Mouse (Mus musculus) hindbrain, embryonic 10.5 days (tissue): ENCODE data around the gene Kit. TPM values are rescaled to one million over a fixed set of nuclear protein-coding genes. Genes with fewer than 3 reads are reported as not detected.
A peak's percentile ranks its signal among the peaks of the same experiment; 100 is the strongest.

Experiments used
- DNase-seq: peaks from one replicate; pipeline ENCODE4 v3.0.0-alpha.2; 2017; ENCODE audit warnings: low spot score
- H3K27ac ChIP-seq: fragments of 300-500 bp; sonication (generic); 2 replicates; pipeline ENCODE4 v1.5.1; 2016; ENCODE audit warnings: mild to moderate bottlenecking, moderate library complexity
- H3K27me3 ChIP-seq: fragments of 300-500 bp; sonication (generic); 2 replicates; pipeline ENCODE4 v1.6.1; 2016; ENCODE audit warnings: mild to moderate bottlenecking; ENCODE audit not compliant: poor library complexity, insufficient read depth, severe bottlenecking
- H3K36me3 ChIP-seq: fragments of 300-500 bp; sonication (generic); 2 replicates; pipeline ENCODE4 v1.6.1; 2016; ENCODE audit warnings: mild to moderate bottlenecking, moderate library complexity
- H3K4me1 ChIP-seq: fragments of 300-500 bp; sonication (generic); replicated peaks from 2 replicates; pipeline ENCODE4 v1.6.1; 2016; ENCODE audit warnings: mild to moderate bottlenecking
- H3K4me3 ChIP-seq: fragments of 300-500 bp; sonication (generic); 2 replicates; pipeline ENCODE4 v1.5.1; 2016; ENCODE audit warnings: mild to moderate bottlenecking, moderate library complexity
- H3K9me3 ChIP-seq: fragments of 300-500 bp; sonication (generic); 2 replicates; pipeline ENCODE4 v1.6.1; 2016; ENCODE audit warnings: mild to moderate bottlenecking, moderate library complexity
- whole genome bisulfite sequencing: fragments of 180-500 bp; shearing (Covaris S2); methylation state at CpG from one replicate; pipeline ENCODE4 v1.1.7; 2016; 5-methylcytosine and 5-hydroxymethylcytosine counted together
- polyA plus RNA-seq: library from polyadenylated mRNA; unstranded; fragments of >200 nt; fragmentation: Nextera tagmentation; extraction: Ambion mirVana; gene quantifications from 2 replicates; pipeline ENCODE4 v1.2.1, GENCODE M21; 2016

The Kit gene
- polyA plus RNA-seq, 1 experiment from 2014 or later, result 29.8 TPM

DNA sequence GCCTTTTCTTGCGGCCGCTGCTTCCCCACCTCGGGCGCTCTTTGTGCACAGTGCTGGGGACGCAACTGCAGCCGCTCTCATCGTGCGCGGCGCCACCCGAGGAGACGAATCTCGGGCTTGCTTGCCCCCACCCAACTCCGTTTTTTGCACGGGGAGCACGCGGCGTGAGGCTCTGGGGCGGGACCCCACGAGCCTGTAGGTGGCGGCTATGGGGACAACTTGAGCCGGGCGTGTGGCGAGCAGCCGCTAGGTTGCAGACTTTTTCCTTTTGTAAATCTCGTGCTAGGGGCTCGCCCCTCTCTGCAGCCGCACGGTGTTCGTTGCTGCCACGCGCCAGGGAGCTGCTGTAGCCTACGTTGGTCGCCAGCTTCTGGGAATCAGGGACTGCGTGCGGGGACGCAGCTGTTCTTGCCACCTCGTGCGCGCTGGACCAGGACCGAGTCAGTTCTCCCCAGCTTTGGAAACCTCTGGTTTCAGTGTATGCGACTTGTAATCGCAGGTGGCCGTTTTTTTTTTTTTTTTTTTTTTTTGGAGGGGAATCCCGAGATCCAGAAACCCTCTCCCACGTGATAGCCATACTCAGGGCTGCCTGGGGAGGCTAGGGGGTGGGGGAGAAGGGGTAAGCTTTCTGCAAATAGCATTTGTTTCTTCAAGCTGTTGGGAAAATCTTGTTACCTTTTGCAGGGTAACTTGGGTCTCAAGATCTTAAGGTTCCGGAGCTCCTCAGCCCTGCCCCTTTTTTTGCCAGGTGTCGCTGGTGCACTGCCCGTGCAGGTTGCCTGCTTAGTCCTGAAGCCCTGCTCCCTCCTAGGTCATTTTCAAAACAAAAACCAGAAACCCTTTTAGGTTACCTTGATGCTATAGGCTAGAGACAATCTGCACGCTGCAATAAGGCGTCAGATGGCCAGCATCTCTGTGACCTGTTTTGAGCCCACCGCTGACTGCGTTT, 1.1 kb downstream of the Kit start:
- Histone ChIP-seq H3K27ac (peak overlapping the region; percentile 91), H3K4me3 (peak overlapping the region; percentile 81), H3K9me3 (no peaks in the 10 kb centered on the region), H3K36me3 (no peaks in the 10 kb centered on the region), H3K4me1 (peaks cover 47% of the 10 kb centered on the region), H3K27me3 (peaks cover 32% of the 10 kb centered on the region)
- under 1% methylated on average over 53 of the region's 53 CpGs for WGBS
- DNase-seq, result peak; percentile 84

DNA sequence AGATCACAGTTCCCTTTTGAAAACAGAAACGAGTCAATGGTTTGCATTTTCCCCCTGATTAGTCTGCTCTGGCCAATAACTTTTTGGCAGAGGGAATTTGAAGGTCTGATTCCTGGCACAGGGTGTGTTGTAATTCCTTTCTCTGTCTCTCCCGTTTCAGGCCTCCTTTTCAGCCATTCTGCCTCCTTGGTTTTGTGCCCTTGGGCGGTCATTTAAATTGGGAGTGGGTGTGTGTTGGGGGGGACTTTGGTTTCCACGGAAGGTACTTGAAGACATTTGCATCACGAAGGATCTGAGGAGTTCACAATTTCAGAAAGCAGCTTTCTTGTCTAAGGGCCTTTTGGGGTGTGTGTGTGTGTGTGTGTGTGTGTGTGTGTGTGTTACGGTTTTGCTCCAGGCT, 2.0 kb downstream of the Kit start:
- H3K27ac ChIP-seq, result no peak overlapping the region
- H3K27me3 ChIP-seq, result peaks cover 32% of the 10 kb centered on the region
- H3K9me3 ChIP-seq, result no peaks in the 10 kb centered on the region
- no peaks in the 10 kb centered on the region for H3K36me3 ChIP-seq
- DNase-seq, result no peak
- peaks cover 47% of the 10 kb centered on the region for H3K4me1 ChIP-seq
- H3K4me3 ChIP-seq, result peak overlapping the region; percentile 81
- WGBS, result 34% methylated on average over 6 of the region's 6 CpGs

GRCm38 (mm10) chr5:75578141-75578540, 3.4 kb downstream of the Kit start:
- 78% methylated on average over 7 of the region's 7 CpGs for WGBS
- Histone ChIP-seq H3K27me3 (peaks cover 30% of the 10 kb centered on the region), H3K4me1 (peaks cover 49% of the 10 kb centered on the region), H3K27ac (no peak overlapping the region), H3K9me3 (no peaks in the 10 kb centered on the region), H3K4me3 (no peak overlapping the region), H3K36me3 (no peaks in the 10 kb centered on the region)
- DNase-seq, result no peak

DNA sequence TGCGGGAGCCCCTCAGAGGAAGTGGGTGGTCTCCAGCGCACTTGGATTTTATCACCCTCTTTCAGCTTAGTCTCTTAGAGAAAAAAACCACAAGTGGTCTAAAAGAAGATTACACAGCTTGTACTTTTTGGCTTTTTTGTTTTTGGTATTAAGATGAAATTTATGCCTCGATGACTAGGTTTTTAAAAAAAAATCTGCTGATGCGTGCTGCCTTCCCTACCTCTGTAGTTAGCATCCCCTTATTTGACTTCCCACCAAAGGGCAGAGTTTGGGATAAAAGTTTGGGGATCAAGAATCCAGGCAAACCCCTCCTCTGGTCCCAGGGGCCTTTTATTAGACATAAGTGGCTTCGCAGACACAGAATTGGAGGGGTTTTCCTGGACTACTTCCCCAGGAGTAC, 4.5 kb downstream of the Kit start:
- Histone ChIP-seq H3K36me3 (no peaks in the 10 kb centered on the region), H3K4me3 (no peak overlapping the region), H3K27ac (no peak overlapping the region), H3K9me3 (no peaks in the 10 kb centered on the region), H3K4me1 (peaks cover 47% of the 10 kb centered on the region), H3K27me3 (peaks cover 19% of the 10 kb centered on the region)
- no peak for DNase-seq
- 89% methylated on average over 5 of the region's 5 CpGs for WGBS

- H3K36me3 ChIP-seq, result no peaks in the 10 kb centered on the region
- peaks cover 42% of the 10 kb centered on the region for H3K4me1 ChIP-seq
- H3K9me3 ChIP-seq, result no peaks in the 10 kb centered on the region
- WGBS, result 76% methylated on average over 11 of the region's 11 CpGs
- H3K27ac ChIP-seq, result no peak overlapping the region
- DNase-seq, result no peak
- peaks cover 13% of the 10 kb centered on the region for H3K27me3 ChIP-seq
- H3K4me3 ChIP-seq, result no peak overlapping the region
These were observed 5.0 kb downstream of the Kit start for GRCm38 (mm10) chr5:75579646-75580268.

DNA sequence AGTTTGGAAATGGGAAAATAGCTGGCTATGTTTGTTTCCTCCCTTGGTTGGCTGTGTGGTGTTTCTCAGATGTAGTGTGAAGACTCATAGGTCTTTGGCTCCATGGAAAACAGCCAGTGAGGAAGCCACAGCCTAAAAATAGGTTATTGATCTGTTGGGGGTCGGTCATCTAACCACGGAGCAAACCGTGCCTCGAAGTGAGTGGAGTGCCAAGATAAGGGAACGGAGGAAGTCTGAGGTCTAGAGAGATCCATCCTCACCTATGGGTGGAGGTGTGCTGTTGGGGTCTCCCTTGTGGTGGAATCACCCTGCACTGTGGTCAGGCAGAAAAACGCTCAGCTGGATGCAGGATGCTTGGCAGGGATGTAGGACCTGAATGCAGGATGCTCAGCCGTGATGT, 7.2 kb downstream of the Kit start:
- Histone ChIP-seq H3K27me3 (peaks cover 13% of the 10 kb centered on the region; the same call in 1 of the 2 replicates), H3K9me3 (no peaks in the 10 kb centered on the region), H3K4me3 (no peak overlapping the region), H3K4me1 (peaks cover 23% of the 10 kb centered on the region), H3K27ac (no peak overlapping the region), H3K36me3 (no peaks in the 10 kb centered on the region)
- 92% methylated on average over 7 of the region's 7 CpGs for WGBS
- no peak for DNase-seq

- no peaks in the 10 kb centered on the region for H3K9me3 ChIP-seq
- H3K4me3 ChIP-seq, result no peak overlapping the region
- 93% methylated on average over 4 of the region's 4 CpGs for WGBS
- H3K27ac ChIP-seq, result no peak overlapping the region
- no peak for DNase-seq
- H3K4me1 ChIP-seq, result peaks cover 8% of the 10 kb centered on the region
- H3K27me3 ChIP-seq, result no peaks in the 10 kb centered on the region
- no peaks in the 10 kb centered on the region for H3K36me3 ChIP-seq
These were observed 13.1 kb downstream of the Kit start for GRCm38 (mm10) chr5:75587781-75588180.

- Histone ChIP-seq H3K27me3 (no peaks in the 10 kb centered on the region), H3K4me3 (no peak overlapping the region), H3K27ac (no peak overlapping the region), H3K4me1 (peaks cover 14% of the 10 kb centered on the region), H3K9me3 (no peaks in the 10 kb centered on the region), H3K36me3 (no peaks in the 10 kb centered on the region)
- no peak for DNase-seq
- 89% methylated on average over 15 of the region's 15 CpGs for WGBS
These were observed 15.0 kb downstream of the Kit start for GRCm38 (mm10) chr5:75589552-75590346.

DNA sequence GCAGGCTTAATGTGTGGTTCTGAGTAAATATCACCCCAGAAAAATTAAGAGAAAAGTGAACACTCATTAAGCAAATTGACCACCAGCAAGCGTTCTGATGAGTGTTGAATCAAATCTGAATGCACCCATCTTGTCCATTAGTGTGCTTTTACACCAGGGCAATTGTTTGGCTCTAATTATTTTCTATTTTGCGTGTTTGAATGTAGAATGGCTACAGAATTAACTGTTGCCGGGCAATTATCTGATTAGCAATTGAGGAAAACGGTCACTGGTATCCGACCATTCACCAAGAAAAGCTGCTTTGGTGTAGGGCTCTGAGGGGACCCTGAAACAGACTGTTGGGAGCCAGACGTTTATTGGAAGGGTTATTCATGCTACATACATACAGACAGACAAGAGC, 16.2 kb downstream of the Kit start:
- Histone ChIP-seq H3K4me1 (peaks cover 24% of the 10 kb centered on the region), H3K36me3 (no peaks in the 10 kb centered on the region), H3K9me3 (no peaks in the 10 kb centered on the region), H3K4me3 (no peak overlapping the region), H3K27ac (no peak overlapping the region), H3K27me3 (no peaks in the 10 kb centered on the region)
- WGBS, result 80% methylated on average over 6 of the region's 6 CpGs
- DNase-seq, result no peak

- H3K4me1 ChIP-seq, result peaks cover 30% of the 10 kb centered on the region
- H3K27ac ChIP-seq, result peak overlapping the region; percentile 25
- DNase-seq, result no peak
- H3K27me3 ChIP-seq, result no peaks in the 10 kb centered on the region
- H3K4me3 ChIP-seq, result no peak overlapping the region
- H3K9me3 ChIP-seq, result no peaks in the 10 kb centered on the region
- WGBS, result 83% methylated on average over 11 of the region's 11 CpGs
- H3K36me3 ChIP-seq, result no peaks in the 10 kb centered on the region
These were observed 16.9 kb downstream of the Kit start for GRCm38 (mm10) chr5:75591567-75591966.

GRCm38 (mm10) chr5:75595319-75595718, 20.6 kb downstream of the Kit start:
- Histone ChIP-seq H3K36me3 (no peaks in the 10 kb centered on the region), H3K4me3 (no peak overlapping the region), H3K4me1 (peaks cover 59% of the 10 kb centered on the region), H3K27me3 (no peaks in the 10 kb centered on the region), H3K27ac (no peak overlapping the region), H3K9me3 (no peaks in the 10 kb centered on the region)
- DNase-seq, result no peak
- 90% methylated on average over 10 of the region's 10 CpGs for WGBS

DNA sequence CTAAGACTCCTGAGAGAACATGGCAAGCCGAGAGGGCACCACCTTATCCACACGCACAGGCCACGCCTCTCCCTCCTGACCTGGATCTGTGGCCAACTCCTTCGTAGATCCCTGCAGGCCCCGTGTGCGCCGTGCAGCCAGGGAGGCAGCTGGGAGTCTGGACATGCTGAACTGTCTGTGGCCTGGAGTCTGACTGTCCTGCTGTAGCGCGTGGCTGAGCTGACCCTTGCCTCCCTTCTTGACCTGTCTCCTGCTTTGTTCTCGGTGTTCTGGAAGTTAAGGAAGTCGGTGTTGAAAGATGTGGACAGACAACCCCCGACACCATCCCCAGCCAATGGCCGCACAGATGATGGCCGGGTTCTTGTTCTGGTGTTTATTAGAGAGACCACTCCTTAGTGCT, 21.5 kb downstream of the Kit start:
- no peaks in the 10 kb centered on the region for H3K36me3 ChIP-seq
- 44% methylated on average over 14 of the region's 14 CpGs for WGBS
- H3K4me3 ChIP-seq, result no peak overlapping the region
- no peaks in the 10 kb centered on the region for H3K9me3 ChIP-seq
- peak; percentile 34 for DNase-seq
- H3K27ac ChIP-seq, result peak overlapping the region; percentile 66
- no peaks in the 10 kb centered on the region for H3K27me3 ChIP-seq
- peaks cover 59% of the 10 kb centered on the region for H3K4me1 ChIP-seq
